Mouse (Mus musculus): ENCODE measurements around the gene Rag2.

The Rag2 gene

DNA sequence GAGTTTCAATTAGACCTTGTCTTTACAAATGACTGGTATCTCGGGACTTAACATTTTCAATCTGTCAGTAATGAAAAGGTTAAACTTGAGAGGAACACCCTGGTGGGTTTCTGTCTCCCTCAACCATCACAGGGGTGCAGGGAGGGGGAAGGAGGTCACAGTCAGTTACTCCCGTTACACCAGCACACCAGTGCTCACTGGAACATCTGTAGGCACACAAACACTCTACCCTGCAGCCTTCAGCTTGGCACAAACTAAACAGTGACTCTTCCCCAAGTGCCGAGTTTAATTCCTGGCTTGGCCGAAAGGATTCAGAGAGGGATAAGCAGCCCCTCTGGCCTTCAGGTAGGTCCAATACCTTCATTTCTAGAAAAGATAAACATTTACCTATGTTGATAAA is at the start of gene Rag2:
Gene Rag2 (plus strand): TSS at position 193 of the 400 bp plus-strand sequence.
- DNase-seq (ENCODE audit: low spot score in 2 of 2), result no peak

DNA sequence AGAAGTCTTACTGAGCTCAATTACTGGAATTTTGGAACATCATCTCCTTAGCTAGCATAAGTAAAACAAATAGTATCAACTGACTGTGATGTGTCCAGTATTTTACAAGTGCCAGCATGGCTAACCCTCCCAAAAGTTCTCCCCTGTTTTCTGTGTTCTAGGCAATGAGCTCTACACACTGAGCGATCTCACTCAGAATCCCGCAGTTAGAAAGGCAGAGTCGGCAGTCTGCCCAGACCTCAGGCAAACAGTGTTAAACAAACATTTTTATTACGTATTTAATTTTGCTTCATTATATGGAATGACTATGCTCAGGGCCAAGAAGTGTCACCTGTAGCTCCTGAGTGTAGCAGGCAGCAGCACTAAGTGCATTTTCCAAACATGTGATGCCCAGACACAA is 47.3 kb upstream of the Rag2 start:
- DNase-seq (ENCODE audit: low spot score in 2 of 2), result no peak

DNA sequence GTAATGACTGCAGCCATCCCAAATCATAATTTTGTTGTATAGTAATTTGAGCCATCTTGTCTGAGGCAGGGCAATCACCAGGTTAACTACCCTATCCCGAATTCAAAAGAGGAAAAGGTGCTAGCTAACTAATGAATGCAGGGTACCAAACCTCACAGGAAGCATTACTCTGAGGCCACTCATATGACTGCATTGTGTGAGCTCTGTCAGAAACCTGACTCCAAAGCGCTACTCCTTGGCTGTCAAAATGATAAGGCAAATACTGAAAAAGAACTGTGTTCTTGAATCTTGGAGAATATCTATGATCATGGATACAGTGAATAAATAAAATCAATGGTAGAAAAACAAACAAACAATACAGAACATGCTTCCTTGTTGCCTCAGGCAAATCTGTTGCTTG is 44.5 kb upstream of the Rag2 start:
- no peak for DNase-seq (ENCODE audit: low spot score in 2 of 2)

DNA sequence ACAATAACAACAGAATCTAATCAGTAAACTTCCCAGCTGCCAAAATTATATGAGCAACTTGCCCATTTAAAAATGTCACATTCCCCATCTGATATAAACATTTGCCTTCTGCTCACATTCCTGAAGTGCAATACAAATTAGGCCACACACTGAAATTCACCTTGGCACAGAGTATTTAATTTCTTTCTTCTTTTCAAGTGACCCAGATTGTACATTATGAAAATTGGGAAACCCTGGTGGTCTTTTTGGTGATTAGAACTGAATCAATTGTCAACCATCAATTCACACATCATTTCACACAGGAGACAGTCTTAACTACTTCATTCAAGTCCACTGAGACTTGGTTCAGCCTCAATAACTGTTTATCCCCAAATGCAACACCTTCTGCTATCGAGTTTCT is 44.1 kb upstream of the Rag2 start:
- no peak for DNase-seq (ENCODE audit: low spot score in 2 of 2)

DNA sequence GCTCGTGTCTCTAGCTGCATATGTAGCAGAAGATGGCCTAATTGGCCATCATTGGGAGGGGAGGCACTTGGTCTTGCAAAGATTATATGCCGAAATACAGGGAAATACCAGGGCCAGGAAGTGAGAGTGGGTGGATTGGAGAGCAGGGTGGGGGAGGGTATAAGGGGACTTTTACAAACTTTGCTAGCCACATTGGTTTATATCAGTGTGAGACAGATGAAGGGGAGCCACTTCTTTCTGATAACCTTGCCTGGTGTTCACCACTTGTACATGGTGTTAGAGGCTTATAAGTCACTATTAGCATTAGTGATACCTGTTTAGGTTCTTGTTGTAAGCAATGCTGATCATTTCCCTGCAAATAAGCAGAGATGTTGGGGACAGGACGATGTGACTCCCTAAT is 43.5 kb upstream of the Rag2 start:
- no peak for DNase-seq (ENCODE audit: low spot score in 2 of 2)

DNA sequence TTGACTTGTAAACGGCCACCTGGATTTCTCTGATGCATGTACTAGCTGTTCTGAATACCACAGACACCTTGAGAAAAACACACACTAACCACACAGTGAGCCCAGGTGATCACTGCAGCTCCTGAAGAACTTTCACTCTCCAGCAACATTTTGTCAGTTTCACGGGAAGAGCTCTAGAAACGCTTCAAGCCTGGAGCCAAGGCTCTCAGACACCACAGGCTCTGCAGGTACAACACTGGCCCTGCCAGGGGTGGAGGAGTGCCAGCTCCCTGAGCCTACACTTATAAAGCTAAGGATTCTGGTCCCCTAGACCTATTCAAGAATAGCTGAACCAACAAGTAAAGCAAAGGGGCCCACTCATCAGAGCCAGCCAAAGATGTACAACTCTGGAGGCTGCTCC is 43.1 kb upstream of the Rag2 start:
- DNase-seq (ENCODE audit: low spot score in 2 of 2), result no peak

DNA sequence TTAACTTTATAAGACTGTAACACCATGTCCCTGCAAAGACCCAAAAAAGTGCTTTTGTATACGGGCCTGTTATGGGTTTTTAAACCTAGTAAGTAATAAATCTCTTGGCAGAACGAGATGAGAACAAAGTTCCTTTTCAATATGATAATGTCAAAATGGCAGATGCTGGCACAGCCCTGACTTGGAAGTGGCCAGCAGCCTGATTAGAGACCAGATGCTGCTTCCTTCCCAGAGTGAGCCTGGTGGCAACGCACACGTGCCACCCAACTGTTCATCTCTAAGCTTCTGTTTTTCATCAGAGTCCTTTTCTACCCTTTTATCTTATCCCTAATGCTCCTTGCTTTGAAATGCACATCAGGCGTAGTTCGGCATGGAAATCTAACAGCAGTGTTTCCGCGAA is 33.2 kb upstream of the Rag2 start:
- no peak for DNase-seq (ENCODE audit: low spot score in 2 of 2)

DNA sequence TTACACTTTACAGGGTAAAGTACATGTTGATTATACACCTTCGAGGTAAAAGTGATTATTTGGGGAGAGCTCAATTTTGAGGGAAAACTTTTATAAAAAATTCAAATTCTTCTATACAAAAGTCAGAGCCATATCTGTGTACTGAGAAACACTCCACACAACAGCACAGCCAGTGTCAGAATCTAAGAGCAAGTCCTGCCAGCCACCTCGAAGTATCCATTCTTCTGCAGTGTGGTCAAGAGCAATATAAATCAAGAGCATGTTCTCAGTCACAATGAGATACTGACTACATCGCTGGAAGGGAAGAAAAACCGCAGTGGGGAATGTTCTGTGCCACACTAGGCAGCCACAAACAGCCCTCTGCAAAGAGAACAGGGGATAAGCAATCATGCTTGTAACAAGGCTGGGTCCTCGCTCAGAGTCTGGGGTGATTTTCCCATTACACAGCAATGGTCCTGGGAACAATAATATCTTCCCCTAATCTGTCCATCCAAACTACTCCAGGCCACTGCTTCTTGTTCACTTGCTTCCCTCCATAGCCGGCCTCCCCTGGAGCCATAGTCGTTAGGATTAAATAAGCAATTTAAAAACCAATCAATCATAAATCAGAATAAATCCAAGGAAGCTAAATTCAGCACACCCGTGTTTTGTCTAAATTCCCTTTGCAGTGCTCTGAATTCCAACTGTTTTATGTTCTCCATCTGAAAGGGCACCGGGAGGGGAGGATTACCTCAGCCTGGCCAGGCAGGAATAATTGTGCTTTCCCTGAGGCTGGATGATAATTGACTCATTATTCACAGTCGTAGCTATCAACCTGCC is 32.3 kb upstream of the Rag2 start:
- DNase-seq (ENCODE audit: low spot score in 2 of 2), result no peak

DNA sequence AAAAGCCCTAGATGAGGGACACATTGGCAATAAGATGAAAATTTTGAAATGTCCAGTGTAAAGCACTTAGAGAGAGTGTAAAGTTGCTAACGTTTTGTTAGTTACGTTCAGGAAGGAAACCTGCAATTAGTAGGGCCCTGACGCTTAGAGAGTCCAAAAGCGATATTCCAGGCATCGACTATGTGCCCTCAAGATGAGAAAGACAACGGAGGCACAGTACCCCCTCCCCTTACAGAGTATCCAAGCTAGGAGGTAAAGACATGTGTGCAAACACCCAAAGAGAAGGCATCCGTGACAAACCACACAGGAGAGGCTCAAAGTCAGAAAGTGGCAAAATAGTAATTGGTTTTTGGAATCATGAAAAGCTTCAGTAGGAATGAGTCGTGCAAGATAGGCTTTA is 31.6 kb upstream of the Rag2 start:
- DNase-seq (ENCODE audit: low spot score in 2 of 2), result no peak

DNA sequence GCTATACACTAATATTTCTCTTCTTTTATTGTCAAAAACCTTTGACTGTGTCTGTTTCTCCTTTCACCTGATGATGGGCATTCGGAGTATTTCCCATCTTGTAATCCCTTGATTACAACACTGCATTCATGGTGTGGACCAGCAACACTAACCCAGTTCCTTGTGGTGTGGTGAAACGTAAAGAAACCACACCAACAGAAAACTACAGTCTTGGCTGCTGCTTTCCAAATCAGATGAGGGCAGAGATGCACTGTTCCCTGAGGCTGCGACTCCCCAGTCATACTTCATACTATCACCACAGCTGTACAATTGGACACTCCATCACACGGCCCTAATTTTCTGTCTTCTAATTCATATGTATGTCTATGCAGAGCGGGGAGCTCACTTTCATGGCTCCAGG is 29.8 kb upstream of the Rag2 start:
- DNase-seq (ENCODE audit: low spot score in 2 of 2), result no peak

DNA sequence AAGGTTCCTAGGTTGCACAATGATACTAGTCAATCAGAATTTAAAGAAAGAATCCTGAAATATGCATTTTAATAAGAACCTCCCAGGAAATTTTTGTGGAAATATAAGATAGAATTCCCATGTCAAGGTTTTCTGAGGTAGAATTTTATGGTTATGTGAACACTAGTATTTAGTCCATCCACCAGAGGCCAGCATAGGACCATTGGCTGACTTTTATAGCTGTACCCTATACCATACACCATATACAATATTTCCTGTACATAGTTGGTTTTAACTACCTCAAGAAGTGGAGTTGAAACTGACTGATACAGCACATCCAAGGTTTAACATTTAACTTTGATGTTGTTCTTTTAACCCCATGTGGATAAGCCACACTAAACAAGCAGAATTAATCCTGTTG is 27.3 kb upstream of the Rag2 start:
- DNase-seq (ENCODE audit: low spot score in 2 of 2), result no peak

DNA sequence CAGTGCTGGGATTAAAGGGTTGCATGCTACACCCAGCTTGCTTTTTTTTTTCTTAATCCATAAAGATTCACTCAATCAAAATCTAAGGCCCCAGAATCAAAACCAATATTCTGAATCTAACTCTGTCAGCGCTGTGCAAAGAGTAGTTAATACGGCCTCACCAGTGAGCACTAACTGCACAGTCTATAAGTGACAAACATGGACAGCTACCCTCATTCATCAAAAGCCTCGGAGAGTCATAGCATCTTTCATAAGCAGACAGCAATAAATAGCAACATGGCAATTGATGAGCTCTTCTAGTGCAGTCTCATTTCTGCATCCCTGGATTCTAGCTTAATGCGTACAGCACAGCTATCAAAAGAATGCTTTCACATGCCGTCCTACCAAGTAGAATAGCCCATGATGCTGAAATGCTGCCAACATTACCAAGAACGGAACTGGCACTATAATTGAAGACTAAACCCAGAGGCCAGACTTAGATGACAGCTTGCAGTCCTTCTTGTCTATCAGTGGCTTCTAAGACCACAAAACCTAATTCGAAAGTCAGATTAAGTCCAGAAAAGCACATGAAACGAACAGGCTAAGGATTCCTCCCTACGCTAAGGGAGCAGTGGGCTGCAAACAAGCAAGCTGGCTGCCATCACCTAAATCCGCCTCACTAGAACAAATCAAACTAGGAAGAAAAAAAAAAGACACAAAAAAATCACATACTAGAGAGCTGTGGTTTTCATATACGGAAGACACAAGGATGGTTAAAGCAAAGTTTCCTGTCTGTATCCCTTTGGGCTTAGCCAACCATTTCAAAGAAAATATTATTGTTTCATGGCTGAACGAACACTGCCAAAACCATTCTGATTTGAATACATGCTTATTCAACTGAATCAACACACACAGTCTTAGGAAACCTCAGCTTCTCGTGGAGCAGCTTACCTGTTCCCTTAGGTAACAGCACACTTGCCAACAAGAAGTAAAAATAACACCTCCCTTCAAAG is 26.0 kb upstream of the Rag2 start:
- no peak for DNase-seq (ENCODE audit: low spot score in 2 of 2)

DNA sequence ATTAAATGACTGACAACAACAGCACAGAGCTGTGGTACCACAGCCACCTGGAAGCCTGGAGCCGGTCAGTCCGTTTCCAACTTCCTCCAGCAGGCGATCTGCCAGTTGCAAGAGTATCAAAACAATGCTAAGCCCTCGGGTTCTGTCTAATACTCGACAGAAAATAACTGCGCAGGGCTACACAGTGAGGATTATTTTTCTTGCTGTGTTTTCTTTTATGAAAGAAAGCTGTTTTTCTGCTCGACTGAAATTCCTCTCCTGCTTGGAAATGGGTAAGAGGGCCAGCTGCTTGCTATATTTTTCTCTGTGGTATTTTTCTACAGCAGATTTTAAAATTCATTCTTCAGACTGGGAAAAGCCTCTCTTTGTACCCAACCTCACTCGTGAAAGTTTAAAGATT is 23.8 kb upstream of the Rag2 start:
- peak in 1 of 2 experiments; percentile 4 for DNase-seq (ENCODE audit: low spot score in 2 of 2)

DNA sequence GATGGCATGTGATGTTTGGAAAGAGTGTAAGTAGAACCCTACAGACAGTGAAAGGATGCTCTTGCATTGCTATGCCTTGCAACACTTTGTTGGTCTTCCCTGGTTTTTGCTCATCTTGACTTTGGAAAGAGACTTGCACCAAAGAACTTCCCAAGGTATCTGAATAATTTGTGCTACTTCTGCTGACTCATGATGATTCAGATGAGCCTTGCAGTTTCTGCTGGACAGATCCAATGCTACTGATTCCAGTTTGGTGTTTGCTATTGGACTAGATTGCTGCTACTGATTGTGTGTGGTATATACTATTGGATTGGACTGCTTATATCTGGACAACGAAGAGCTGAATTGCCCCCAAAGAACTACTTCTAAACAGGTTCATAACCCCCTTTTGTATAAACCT is 21.4 kb upstream of the Rag2 start:
- no peak for DNase-seq (ENCODE audit: low spot score in 2 of 2)

DNA sequence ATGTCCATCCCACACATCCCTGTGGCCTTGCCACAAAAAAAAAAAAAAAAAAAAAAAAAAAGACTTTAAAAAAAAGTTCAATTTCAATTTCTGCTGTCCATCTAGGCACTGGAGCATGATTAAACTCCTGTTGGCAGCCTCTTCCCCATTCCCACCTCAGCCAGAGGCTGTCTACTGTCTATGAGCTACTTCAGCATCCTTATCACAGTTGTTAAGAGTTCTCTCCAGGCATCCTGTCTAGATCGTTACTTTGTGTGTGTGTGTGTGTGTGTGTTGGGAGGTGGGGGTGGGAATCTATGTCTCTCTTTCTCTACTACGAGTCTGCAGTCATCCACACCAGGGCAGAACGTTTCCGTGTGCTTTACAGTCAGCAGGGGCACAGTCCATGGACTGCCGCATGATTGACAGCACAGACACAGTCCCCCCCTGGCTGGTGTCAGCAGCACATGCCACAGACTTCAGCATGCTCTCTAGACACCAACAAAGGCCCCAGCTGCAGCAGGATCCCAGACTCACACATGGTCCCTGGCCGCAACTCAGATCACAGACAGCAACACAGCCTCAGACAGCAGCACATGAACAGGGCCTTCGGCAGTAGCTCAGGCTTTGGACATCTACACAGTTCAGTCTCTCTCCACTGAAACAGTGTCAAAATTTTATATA is 16.2 kb upstream of the Rag2 start:
- DNase-seq (ENCODE audit: low spot score in 2 of 2), result no peak

DNA sequence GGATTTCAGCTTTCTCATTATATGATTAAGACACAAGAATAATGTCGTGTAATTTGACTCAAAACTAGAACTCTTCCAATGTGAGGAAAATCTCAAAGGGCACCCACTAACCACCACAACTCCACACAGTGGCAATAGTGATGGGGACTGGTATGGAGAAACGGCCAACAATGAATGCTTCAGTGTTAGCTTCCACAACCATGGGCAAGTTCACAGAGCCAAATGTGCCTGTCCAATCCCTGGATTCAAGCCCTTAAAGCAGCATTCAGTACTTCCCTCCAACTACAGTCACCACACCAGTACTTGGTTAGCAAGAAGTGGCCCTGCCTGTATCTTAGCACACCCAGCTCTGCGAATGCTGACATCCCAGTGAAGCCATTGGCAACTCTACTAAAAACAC is 13.7 kb upstream of the Rag2 start:
- DNase-seq (ENCODE audit: low spot score in 2 of 2), result no peak

DNA sequence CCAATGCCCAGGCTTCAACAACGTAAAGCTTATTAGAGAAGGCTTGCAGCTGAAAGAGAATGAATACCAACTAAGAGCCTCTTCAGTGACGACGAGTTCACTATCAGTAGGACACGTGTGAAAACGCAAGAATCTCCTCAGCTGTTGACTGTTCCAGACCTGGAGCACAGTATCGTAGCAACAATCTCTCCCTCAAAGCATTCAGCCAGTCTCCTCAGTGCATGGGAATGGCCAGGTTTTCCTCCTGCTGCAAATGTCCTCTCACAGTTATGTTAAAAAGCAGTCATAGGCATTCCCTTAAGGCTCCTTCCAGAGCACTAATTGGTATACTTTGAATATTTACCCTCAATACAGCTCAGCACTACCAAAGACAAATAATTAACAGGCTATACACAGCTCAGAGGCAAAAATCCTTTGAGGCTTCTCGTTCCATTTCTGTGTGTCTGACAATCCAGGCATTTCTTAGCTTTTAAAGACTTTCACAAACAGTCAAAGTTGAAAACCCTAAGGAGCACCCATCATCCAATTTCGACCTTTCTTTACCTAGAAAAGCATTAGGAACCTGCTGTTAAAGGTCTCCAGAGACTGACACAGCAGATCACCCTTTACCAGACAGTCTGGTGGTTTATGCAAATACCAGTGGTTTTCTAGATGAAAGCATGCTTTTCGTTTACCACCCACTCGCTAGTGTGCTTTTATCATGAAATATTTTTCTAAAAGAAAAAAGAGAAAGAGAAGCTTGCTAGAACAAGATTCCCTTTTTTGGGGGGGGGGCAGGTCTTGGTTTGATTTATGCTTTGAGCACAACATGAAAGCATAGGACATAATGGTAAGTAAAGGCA is 8.8 kb upstream of the Rag2 start:
- DNase-seq (ENCODE audit: low spot score in 2 of 2), result no peak

DNA sequence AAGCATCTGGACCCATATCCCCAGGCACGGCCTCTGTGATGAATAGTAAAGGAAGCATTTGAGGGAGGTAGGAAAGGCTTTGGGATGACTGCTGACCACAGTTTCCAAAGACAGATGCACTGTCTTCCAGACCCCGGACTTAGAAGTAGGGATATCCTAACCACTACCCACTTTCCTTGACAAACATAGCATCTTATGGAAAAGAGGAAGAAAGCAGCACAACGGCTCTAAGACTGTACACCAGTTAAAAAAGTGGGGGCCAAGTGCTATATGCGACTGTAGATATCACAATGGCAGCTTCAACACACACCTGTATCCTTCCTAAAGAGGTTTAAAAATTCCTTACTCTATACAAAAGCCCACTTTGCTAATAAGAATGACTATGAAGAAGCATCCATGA is 6.1 kb upstream of the Rag2 start:
- DNase-seq (ENCODE audit: low spot score in 2 of 2), result no peak

DNA sequence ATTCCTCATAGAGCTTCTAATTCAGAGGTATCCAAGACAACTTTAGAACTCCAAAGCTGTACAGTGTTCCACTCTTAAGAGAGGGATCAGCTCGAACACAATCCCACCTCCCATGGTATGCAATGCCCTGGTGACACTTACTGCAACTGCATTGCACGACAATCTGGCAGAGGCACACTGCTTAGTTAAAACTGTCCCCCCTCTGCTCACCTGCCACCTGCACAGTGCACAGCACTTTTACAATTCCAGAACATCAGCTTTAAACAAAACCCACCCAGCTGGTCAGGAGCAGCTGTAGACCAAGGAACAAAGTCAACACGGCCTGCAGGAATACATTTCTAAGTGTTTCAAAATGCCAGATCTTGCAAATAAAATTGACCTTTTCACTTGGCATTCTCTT is 3.6 kb upstream of the Rag2 start:
- DNase-seq (ENCODE audit: low spot score in 2 of 2), result no peak

DNA sequence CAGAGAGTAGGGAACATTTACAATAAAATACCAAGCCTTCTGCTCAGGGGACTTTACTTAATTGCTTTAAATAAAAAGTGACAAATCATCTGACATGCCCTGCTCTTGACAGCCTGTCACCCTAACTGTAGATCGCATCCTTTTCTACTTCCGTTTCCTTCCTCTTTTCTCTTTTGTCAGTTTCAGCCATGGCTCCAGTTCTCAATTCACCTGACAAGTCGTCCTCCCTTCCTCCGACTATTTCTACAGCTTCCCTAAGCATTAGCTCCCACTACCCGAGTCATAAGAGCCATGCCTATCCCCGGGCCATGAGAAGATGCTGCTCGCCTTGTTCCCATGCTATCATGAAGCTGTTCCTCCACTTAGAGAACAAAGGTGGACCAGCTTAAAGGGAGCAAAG is 2.9 kb upstream of the Rag2 start:
- no peak for DNase-seq (ENCODE audit: low spot score in 2 of 2)

DNA sequence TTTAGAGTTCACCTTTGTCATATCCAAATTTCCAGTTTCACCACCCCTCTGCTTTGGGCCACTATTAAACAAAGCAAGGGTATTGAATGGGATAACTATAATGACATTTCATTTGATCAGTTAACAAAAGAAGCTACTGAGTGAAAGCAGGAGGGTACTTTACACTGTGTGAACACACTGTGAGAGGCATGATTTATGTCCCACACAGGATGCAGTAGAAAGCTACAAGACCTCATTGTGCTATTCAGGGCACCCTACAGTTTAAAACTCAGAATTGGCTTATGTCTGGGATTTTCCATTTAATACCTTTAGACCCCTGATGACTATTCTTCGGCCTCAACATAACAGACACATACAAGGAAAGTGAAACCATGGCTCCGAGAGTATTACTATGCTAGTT is 1.5 kb upstream of the Rag2 start:
- DNase-seq (ENCODE audit: low spot score in 2 of 2), result no peak

DNA sequence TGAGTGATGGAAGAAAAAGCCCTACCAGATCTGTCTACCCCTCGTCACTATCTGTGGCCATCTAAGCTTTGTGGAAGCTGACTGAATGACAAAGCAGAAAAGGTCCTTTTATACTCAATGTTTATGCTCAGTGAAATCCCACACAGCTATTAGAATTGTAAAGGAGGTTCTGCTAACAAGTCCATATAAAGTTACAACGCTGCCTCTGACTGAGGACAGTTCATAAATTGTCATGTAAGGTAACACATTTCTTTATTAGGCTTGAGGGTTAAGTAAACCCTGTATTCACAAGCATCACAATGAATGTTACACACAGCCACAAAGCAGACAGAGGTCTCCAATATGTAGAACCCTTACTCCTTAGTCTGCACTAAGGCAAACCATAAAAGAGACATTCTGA is 507 bp upstream of the Rag2 start:
- no peak for DNase-seq (ENCODE audit: low spot score in 2 of 2)
